Mouse (Mus musculus) cerebellum, adult 8-10 months (tissue): ENCODE measurements around the gene Krt25.

ENCODE experiments used
- DNase-seq: peaks from one replicate; pipeline ENCODE4 v3.0.0; 2022

Krt25 gene

GRCm38 (mm10) chr11:99275624-99276023 is 47.1 kb downstream of the Krt25 start:
- DNase-seq: no peak

GRCm38 (mm10) chr11:99272721-99273120 is 50.0 kb downstream of the Krt25 start:
- DNase-seq: no peak

GRCm38 (mm10) chr11:99269192-99269591 is 53.6 kb downstream of the Krt25 start:
- no peak for DNase-seq

- no peak for DNase-seq
Observed at GRCm38 (mm10) chr11:99265796-99266195, 57.0 kb downstream of the Krt25 start.
